Mouse (Mus musculus) cerebellum, adult 2 months (tissue): Measurements from ENCODE around the gene Slc16a3. TPM values are rescaled to one million over a fixed set of nuclear protein-coding genes. Genes with fewer than 3 reads are reported as not detected.

Experiments
- DNase-seq, 2 experiments: peaks; one replicate each; pipeline ENCODE4 v3.0.0; 2021
- H3K27ac ChIP-seq: fragments of 200-500 bp; 2 replicates; pipeline ENCODE4 v1.5.1; 2012; ENCODE audit warnings: low read length, control low read depth, inconsistent platforms; ENCODE audit not compliant: insufficient read depth
- H3K27me3 ChIP-seq: fragments of 200-500 bp; 2 replicates; pipeline ENCODE4 v1.6.1; 2012; ENCODE audit warnings: inconsistent platforms, mild to moderate bottlenecking, low read length, moderate library complexity; ENCODE audit not compliant: control insufficient read depth, insufficient read depth
- H3K4me1 ChIP-seq: fragments of 200-500 bp; 2 replicates; pipeline ENCODE4 v1.6.1; 2011; ENCODE audit warnings: low read length; ENCODE audit not compliant: control insufficient read depth, insufficient read depth
- H3K4me3 ChIP-seq: fragments of 200-500 bp; replicated peaks from 2 replicates; pipeline ENCODE3; 2011; ENCODE audit warnings: mild to moderate bottlenecking, low read depth, low read length, control low read depth; ENCODE audit not compliant: insufficient read depth
- CTCF ChIP-seq: fragments of 200-500 bp; IDR thresholded peaks from 2 replicates; pipeline ENCODE4 v1.5.1; 2011; ENCODE audit warnings: low read depth, mild to moderate bottlenecking, control low read depth, low read length, moderate library complexity, borderline replicate concordance; ENCODE audit not compliant: insufficient read depth
- POLR2A ChIP-seq: fragments of 200-500 bp; IDR thresholded peaks from 2 replicates; pipeline ENCODE4 v1.6.1; 2011; ENCODE audit warnings: low read length, control low read depth, borderline replicate concordance; ENCODE audit not compliant: insufficient read depth
- WGBS: fragments of 180-500 bp; shearing (Covaris S2); methylation state at CpG from one replicate; pipeline ENCODE4 v1.1.7; 2018; 5-methylcytosine and 5-hydroxymethylcytosine counted together
- polyA plus RNA-seq: library from polyadenylated mRNA; depleted of rRNA; stranded (reverse); fragments of >200 nt; gene quantifications from 2 replicates; pipeline ENCODE4 v1.2.3, GENCODE M21; 2012; rRNA removed

The Slc16a3 gene
- polyA plus RNA-seq = 1.6 and 1.9 TPM in 2 replicates

DNA sequence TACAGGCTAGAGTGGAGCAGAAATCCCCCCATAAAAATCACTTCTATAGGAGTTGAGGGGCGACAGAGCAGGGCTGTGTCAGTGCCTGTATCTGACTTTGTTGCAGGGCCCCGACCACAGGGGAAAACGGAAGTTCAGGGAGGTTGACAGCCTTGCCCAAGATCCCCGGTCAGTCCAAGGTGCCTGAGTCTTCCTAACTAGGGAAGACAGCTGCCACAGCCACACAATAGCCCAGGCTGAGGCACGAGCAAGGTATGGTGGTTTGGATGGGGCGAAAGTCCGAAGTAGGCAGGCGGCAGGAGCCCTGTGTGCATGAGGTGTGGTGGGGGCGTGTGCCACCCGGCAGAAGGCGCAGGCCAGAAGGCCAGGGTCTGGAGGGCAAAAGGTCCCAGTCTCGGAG lies at the start of gene Slc16a3:
TSS of gene Slc16a3 (plus strand) at position 153 of the 400 bp plus-strand sequence.
- no peak within 1 kb of the TSS for H3K4me3 ChIP-seq
- H3K27ac ChIP-seq = no peak within 1 kb of the TSS
- no peak for DNase-seq
- WGBS = 35% methylated on average over 12 of the region's 12 CpGs
- TF ChIP-seq POLR2A (no peak), CTCF (no peak)
- H3K4me1 ChIP-seq = no peaks in the 10 kb centered on the region
- H3K27me3 ChIP-seq = no peaks in the 10 kb centered on the region; the same call in 1 of the 2 replicates

DNA sequence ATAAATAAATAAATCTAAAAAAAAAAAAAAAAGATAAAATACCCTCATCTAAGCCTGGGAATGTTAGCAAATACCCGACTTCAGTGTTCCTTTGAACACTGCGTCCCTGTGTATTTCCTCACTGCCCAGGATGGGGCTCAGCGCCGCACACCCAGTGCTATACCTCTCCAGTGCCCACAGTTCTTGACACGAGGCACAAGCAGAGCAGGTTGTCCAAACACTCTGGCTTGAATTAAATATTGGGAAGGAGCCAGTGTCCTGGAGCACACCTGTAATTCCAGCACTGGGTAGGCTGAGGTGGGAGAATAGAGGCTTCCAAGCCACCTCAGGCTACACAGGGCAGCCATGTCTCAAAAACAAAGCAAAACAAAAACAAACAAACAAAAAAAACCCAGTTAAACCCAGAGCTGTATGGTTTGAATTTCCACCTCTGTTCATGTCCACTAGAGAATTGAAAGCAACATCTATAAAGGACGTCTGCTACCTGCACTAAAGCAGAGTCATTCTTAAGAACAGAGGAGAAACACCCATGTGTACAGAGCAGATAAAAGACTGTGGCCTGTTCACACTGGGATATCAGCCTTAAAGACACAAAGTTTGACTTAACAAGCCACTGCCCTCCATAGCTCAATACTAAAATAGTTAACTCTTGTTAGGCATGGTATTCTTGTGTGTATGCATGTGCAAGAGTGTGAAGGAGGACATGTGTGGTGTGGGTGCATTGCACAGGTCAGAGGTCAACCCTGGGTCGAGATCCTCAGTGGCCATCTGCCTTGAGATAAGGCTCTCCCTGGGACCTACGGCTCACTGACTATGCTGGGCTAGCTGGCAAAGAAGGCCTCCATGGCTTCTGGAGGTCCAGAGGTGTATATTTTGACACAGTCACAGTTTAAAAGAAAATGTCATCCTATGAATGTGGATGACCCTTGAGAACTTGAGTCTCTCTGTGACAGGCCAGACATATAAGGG lies 47.7 kb upstream of the Slc16a3 start:
- WGBS = 87% methylated on average over 8 of the region's 8 CpGs
- no peak for TF ChIP-seq CTCF

DNA sequence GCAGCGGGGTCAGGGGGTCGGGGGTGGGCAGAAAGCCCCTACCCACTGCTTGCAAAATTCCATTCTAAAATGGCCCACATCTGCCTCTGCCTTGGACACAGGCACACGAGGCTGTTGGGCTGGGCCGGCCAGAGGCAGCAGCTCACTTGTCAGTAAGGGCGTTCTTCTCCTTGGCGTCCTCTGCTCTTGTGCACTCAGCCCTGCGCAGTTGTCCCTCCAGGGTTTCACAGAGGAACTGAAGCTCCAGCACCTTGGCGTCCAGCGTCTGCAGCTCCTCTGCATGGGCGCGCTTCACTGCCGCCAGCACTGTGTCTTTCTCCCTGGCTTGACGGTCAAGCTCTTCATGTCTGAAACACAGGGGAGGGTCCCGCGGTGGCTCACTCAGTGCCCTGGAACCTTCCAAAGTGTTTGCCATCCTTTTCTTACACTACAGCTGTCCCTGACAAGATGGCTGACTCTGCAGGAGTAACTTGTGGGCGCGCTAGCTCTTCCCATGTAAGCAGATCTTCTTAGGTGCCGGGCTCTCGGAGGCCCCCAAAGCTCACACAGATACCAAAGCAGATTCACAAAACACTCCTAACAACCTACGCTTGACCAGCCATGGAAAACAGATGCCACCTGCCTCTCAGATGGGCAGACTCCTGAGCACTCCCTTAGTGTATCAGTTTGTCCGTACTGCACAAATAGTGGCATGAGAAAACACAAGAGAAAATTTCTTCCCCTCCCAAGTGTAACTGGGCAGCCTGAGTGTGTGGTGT lies 46.4 kb upstream of the Slc16a3 start:
- no peaks in the 10 kb centered on the region for H3K4me1 ChIP-seq
- H3K4me3 ChIP-seq = no peak overlapping the region
- DNase-seq = no peak
- TF ChIP-seq CTCF (no peak), POLR2A (no peak)
- no peaks in the 10 kb centered on the region for H3K27me3 ChIP-seq
- 74% methylated on average over 21 of the region's 21 CpGs for WGBS
- no peak overlapping the region for H3K27ac ChIP-seq

More for the DNA sequence above, 47.7 kb upstream of the Slc16a3 start:
- H3K27me3 ChIP-seq = no peaks in the 10 kb centered on the region
- no peaks in the 10 kb centered on the region for H3K4me1 ChIP-seq
- no peak overlapping the region for H3K4me3 ChIP-seq
- no peak overlapping the region for H3K27ac ChIP-seq
- no peak for DNase-seq

DNA sequence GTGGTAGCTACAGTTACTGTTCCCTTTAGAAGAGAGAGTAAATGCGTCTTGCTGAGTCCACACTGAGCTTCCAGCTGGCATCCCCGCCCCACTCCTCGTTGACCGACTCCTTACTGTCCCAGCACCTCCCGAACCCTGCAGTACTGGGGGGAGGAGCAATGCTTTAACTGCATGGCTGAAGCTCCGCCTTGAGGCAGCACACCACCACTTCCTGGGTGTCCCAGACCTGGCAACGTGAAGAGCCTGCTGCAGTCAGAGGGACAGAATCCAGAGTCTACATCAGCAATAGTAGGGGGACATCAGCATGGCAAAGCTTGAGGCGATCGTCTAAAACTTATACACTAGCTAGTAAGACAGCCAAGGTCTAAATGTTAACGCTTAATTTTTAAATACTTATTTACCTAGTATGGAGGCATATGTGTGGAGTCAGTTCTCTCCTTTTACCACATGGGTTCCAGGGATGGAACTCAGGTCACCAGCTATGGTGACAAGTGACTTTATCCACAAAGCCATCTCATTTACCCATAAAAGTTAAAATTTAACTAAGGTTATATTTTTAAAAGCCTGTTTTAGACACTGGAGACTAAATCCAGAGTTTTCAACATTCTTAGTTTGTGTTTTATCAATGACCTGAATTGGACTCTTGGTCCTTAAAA lies 45.7 kb upstream of the Slc16a3 start:
- Histone ChIP-seq H3K27me3 (no peaks in the 10 kb centered on the region), H3K4me3 (no peak overlapping the region), H3K4me1 (no peaks in the 10 kb centered on the region), H3K27ac (no peak overlapping the region)
- TF ChIP-seq POLR2A (no peak), CTCF (no peak)
- no peak for DNase-seq
- 52% methylated on average over 10 of the region's 10 CpGs for WGBS

DNA sequence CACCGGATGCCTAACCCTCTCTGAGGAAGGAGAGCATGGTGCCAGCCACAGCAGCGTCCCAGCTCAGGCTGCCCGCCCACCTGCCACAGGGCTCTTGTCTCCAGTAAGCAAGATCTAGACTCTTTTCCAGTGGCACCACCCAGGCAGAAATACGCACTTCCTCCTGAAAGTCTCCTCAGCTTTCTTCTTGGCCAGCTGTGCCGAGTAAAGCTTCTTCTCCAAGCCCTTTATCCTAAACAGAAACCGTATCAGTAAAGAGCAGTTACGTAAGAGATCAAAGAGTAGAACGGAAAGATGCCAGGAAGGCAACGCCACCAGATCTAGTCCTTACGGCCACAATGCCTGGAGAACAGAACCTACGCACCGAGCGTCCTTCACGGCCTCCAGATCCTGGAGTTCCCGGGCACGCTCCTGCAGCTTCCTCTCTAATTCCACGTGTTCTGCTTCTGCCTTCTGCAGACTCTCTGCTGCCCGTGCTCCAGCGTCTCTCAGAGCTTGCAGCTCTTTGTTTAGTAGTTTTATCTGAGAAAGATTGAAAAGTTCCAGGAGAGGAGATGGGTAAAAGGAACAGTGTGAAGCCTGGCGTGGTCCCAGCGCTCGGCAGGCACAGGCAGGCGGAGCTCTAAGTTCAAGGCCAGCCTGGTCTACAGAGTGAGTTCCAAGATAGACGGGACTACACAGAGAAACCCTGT lies 45.0 kb upstream of the Slc16a3 start:
- no peak for DNase-seq
- TF ChIP-seq POLR2A = no peak
- TF ChIP-seq CTCF = no peak
- H3K4me1 ChIP-seq = no peaks in the 10 kb centered on the region
- no peaks in the 10 kb centered on the region for H3K27me3 ChIP-seq
- H3K4me3 ChIP-seq = no peak overlapping the region
- 71% methylated on average over 24 of the region's 24 CpGs for WGBS
- H3K27ac ChIP-seq = no peak overlapping the region

DNA sequence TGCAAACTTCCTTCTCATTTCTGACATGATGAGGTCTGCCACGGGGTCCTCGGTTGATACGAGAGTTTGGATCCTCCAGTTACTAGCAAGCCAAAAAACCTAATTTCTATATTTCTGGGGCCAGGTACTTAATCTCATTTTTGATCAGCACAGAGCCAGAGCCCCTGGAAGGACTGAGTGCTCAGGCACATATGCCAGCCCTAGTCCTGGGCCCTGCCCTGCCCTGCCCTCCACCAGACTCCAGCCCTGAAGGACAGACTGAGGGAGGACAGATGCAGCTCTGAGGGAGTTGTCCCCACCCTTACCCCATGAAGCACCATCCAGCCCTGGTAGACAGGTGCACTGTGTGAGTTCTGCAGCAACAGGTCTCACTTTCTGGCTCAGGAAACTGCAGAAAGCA lies 43.7 kb upstream of the Slc16a3 start:
- 96% methylated on average over 3 of the region's 3 CpGs for whole genome bisulfite sequencing
- TF ChIP-seq POLR2A = no peak
- TF ChIP-seq CTCF = no peak
- DNase-seq = no peak
- Histone ChIP-seq H3K27me3 (no peaks in the 10 kb centered on the region), H3K4me3 (no peak overlapping the region), H3K27ac (no peak overlapping the region), H3K4me1 (no peaks in the 10 kb centered on the region)

DNA sequence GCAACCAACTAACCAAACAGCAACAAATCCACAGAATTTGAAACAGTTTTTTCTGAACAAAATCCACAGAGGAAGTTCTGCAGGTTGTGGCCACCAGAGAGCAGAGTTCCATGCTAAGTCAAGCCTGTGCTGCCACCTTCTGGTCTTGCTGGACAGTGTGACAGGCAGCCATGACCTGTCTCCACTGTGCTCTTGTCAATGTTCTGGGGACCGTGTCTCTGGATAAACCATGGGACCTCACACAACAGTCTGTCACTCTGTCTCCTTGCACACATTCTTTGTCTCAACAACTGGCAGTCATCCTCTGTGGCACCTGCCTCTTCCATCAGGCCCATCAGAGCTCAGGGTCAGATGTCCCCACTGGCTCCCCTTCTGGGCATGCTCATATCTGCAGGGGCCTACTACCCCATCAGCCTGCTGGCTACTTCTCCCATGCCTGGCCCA lies 42.8 kb upstream of the Slc16a3 start:
- TF ChIP-seq CTCF (peak; percentile 100), POLR2A (no peak)
- no peaks in the 10 kb centered on the region for H3K4me1 ChIP-seq

More for the DNA sequence above, 42.8 kb upstream of the Slc16a3 start:
- no peaks in the 10 kb centered on the region for H3K27me3 ChIP-seq
- WGBS = 5% methylated on average over 1 of the region's 1 CpGs
- peak; percentile 67 to 68 for DNase-seq
- no peak overlapping the region for H3K4me3 ChIP-seq
- no peak overlapping the region for H3K27ac ChIP-seq
